Mouse (Mus musculus) C2C12 (cell line): ENCODE measurements around the gene Scyl1. TPM values are rescaled to one million over a fixed set of nuclear protein-coding genes. Genes with fewer than 3 reads are reported as not detected.
A peak's percentile ranks its signal among the peaks of the same experiment; 100 is the strongest.

Experiments
- H3K27me3 ChIP-seq: one replicate; pipeline ENCODE4 v1.6.1; 2011; ENCODE audit not compliant: control insufficient read depth, insufficient read depth, insufficient read length
- H3K36me3 ChIP-seq: one replicate; pipeline ENCODE4 v1.6.1; 2011; ENCODE audit not compliant: control insufficient read depth, insufficient read depth
- H3K4me3 ChIP-seq: one replicate; pipeline ENCODE4 v1.5.1; 2011; ENCODE audit warnings: mild to moderate bottlenecking, control low read depth; ENCODE audit not compliant: poor library complexity, insufficient read depth, severe bottlenecking
- H3K79me2 ChIP-seq: one replicate; pipeline ENCODE4 v1.6.1; 2011; ENCODE audit not compliant: control insufficient read depth, insufficient read depth
- H3K79me3 ChIP-seq: one replicate; pipeline ENCODE4 v1.6.1; 2011; ENCODE audit warnings: low read depth, control low read depth
- H3ac ChIP-seq: one replicate; pipeline ENCODE3; 2011; ENCODE audit warnings: low read depth; ENCODE audit not compliant: control insufficient read depth, insufficient read length
- CEBPB ChIP-seq: IDR thresholded peaks from one replicate; pipeline ENCODE4 v1.6.1; 2011; ENCODE audit warnings: low read depth, mild to moderate bottlenecking, control low read depth, moderate library complexity
- CTCF ChIP-seq: IDR thresholded peaks from one replicate; pipeline ENCODE4 v1.5.1; 2011; ENCODE audit not compliant: control insufficient read depth, insufficient read depth, insufficient read length
- FOSL1 ChIP-seq: IDR thresholded peaks from one replicate; pipeline ENCODE4 v1.8.0; 2011; ENCODE audit warnings: mild to moderate bottlenecking, low read length; ENCODE audit not compliant: poor library complexity, insufficient read depth, severe bottlenecking
- MAX ChIP-seq: IDR thresholded peaks from one replicate; pipeline ENCODE4 v1.6.1; 2011; ENCODE audit warnings: mild to moderate bottlenecking, control low read depth
- MYOD1 ChIP-seq: IDR thresholded peaks from one replicate; pipeline ENCODE4 v1.6.1; 2011; ENCODE audit warnings: low read depth; ENCODE audit not compliant: control insufficient read depth, insufficient read length
- MYOG ChIP-seq: IDR thresholded peaks from one replicate; pipeline ENCODE4 v1.6.1; 2011; ENCODE audit not compliant: control insufficient read depth, insufficient read length; ENCODE audit errors: extremely low read depth
- USF1 ChIP-seq: IDR thresholded peaks from one replicate; pipeline ENCODE4 v1.6.1; 2011; ENCODE audit warnings: low read depth, mild to moderate bottlenecking, control low read depth, moderate library complexity
- polyA plus RNA-seq: library from polyadenylated mRNA; unstranded; fragments of >200 nt; fragmentation: generic; extraction: Trizol; gene quantifications from one replicate; pipeline ENCODE4 v1.2.1, GENCODE M21; 2012; ENCODE audit warnings: missing spikeins

The Scyl1 gene
- polyA plus RNA-seq, 1 experiment, result 69.6 TPM

DNA sequence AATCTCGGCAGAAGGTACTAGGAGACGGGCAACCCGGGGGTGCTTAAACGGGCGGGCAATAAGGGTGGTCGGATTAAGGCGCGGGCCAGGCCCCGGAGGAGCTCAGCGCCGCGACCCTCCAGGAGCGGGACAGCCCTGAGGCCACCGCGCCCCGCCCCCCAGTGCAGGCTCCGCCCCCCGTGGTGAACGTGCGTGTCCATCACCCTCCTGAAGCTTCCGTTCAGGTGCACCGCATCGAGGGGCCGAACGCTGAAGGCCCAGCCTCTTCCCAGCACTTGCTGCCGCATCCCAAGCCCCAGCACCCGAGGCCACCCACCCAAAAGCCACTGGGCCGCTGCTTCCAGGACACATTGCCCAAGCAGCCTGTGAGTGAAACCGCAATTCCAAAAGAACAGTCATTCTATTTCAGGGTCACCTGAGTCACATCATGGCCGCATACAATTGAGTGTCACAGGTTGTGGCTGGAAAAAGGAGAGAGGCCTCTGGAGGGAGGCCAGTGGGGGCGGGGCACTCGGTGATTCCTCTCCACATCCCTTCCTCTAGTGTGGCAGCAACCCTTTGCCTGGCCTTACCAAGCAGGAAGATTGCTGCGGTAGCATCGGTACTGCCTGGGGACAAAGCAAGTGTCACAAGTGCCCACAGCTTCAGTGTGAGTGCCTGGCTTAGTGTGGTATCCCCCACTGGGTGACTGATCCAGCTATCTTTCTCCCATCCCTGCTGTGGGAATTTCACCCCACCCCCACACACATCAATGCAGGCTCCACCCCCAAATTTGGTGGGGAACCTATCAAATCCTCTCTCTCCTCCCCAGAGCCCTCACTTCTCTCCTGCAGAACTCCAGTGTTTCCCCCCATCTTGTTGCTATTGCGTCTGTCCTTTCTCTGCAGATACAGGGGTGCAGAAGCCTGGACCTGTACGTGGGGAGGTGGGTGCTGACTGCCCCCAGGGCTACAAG, 25.2 kb downstream of the Scyl1 start:
- Histone ChIP-seq H3K79me2 (peaks cover 52% of the 10 kb centered on the region), H3ac (no peak overlapping the region), H3K4me3 (no peak overlapping the region), H3K79me3 (peaks cover 29% of the 10 kb centered on the region), H3K27me3 (no peaks in the 10 kb centered on the region), H3K36me3 (peaks cover 36% of the 10 kb centered on the region)
- TF ChIP-seq CEBPB (no peak), USF1 (no peak), MAX (no peak), MYOG (no peak), CTCF (no peak), MYOD1 (no peak), FOSL1 (no peak)

DNA sequence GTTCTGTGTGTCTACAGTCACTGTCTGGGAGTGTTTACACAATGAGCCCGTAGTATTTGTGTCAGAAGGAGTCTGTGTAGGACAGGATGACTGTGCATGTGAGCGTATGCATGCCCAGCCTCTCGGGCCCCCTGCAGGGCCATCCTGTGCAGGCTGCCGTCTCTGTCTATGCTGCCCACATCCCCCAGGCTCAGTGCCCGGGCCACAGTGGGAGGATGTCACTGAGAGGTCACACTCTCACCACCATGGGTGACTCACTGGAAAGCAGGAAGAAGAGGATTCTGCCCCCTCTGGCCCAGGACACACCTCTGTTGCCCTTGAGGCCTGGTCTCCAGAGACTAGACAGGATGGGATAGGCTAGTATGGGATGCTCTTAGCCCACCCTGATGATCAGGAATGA, 27.6 kb downstream of the Scyl1 start:
- Histone ChIP-seq H3ac (peak overlapping the region; percentile 94), H3K4me3 (peak overlapping the region; percentile 60), H3K27me3 (no peaks in the 10 kb centered on the region), H3K79me2 (peaks cover 52% of the 10 kb centered on the region), H3K79me3 (peaks cover 29% of the 10 kb centered on the region), H3K36me3 (peaks cover 25% of the 10 kb centered on the region)
- TF ChIP-seq CEBPB (no peak), MAX (peak; percentile 89), FOSL1 (peak; percentile 45)

DNA sequence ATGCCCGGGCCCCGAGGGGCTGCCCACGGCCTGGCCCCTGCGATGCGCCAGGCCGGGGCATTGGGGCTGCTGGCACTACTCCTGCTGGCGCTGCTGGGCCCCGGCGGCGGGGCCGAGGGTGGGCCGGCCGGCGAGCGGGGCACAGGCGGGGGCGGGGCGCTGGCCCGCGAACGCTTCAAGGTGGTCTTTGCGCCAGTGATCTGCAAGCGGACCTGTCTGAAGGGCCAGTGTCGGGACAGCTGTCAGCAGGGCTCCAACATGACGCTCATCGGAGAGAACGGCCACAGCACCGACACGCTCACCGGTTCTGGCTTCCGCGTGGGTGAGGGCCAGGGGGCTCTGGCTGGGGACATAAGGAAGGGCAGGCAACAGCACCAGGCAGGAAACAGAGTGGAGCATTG, 29.0 kb downstream of the Scyl1 start:
- TF ChIP-seq USF1 (no peak), CEBPB (no peak), CTCF (no peak), MYOG (no peak), MAX (no peak), MYOD1 (no peak), FOSL1 (no peak)
- H3K36me3 ChIP-seq, result peaks cover 22% of the 10 kb centered on the region
- H3K79me3 ChIP-seq, result peaks cover 29% of the 10 kb centered on the region
- peaks cover 52% of the 10 kb centered on the region for H3K79me2 ChIP-seq
- H3K4me3 ChIP-seq, result peak overlapping the region; percentile 60
- H3K27me3 ChIP-seq, result peaks cover under 1% of the 10 kb centered on the region
- peak overlapping the region; percentile 94 for H3ac ChIP-seq

DNA sequence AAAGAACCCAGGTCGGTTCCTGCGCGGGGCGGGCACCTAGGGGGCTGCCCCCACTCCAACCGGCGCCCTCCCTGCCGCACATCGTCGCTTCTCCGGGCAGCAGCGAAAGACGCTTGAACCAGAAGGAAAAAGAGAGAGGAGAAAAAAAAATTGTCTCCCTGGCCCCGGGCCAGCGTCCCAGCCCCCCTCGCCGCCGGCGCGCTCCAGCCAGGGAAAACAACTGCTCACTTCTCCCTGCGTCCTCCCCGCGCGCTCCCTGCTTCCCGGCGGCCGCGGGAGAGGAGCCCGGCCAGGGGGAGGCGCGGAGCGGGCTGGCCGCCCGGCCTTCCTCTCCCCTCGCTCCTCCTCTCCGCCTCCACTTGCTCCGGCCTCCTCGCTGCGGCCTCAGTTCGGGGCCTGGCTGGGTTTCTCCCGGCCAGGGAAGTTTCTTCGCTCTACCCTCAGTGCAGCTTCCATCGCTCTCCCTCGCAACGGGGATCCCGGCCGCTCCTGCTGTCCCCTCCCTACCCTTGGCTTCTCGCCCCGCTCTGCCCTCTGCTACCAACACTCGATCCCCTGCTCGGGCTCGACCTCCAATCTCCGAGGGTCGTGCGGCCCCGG, 29.5 kb downstream of the Scyl1 start:
- H3K79me3 ChIP-seq, result peaks cover 29% of the 10 kb centered on the region
- peak overlapping the region; percentile 94 for H3ac ChIP-seq
- H3K27me3 ChIP-seq, result peaks cover 6% of the 10 kb centered on the region
- H3K4me3 ChIP-seq, result peak overlapping the region; percentile 60
- peaks cover 52% of the 10 kb centered on the region for H3K79me2 ChIP-seq
- peaks cover 18% of the 10 kb centered on the region for H3K36me3 ChIP-seq
- TF ChIP-seq MAX (no peak), CEBPB (no peak), MYOD1 (no peak), CTCF (no peak), FOSL1 (no peak), MYOG (no peak), USF1 (no peak)

DNA sequence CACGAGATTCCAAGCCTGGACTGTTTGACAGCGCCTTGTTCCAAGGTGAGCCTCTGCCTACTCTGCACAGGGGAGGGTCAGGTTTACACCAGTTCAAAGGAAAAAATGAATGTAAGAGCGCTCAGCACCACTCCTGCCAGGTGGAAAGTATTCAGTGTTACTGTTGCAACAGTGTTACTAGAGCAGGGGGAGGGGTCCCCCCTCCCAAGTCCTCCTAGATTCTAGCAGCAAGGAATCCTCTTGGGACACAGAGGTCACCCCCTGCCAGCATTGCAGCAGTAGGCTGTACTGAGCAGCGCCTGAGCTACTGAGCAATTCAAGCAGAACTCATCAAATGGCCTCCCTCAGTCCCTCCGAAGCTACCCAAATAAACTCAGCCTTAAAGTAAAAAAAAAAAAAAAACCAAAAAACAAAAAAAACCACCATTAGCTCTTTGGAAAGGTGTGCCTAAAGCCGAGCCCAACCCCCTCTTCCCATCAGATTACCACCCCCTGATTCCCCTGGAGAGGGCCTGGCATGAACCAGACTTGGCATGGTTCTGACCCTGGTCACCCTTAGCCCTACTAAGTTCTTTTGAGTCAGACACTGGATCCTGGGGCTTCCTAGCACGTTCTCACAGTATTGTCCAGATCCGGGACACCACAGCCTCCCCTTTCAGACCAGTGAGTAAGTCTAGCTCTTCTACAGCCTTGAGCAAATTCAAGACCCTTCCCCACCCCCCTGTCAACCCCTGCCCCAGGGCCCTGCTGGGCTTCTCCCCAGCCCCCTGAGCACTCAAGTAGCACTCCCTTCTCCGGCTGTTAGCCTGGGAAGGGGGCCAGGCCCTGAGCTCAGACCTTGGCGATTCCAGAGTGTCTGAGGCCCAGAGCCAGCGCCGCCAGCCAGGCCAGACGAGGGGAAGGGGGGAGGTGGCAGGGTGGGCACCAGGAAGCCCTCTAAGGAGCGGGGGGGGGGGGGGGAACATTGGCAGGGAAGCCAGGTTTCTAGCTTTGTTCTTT, 30.6 kb downstream of the Scyl1 start, which contains the start of gene Ltbp3:
Gene Ltbp3, plus strand, starts transcription at position 585 of the 998 bp plus-strand sequence.
- Histone ChIP-seq H3K27me3 (peaks cover 13% of the 10 kb centered on the region), H3ac (peak within 1 kb of the TSS; percentile 94), H3K79me3 (peaks cover 25% of the 10 kb centered on the region), H3K36me3 (peaks cover 9% of the 10 kb centered on the region), H3K79me2 (peaks cover 40% of the 10 kb centered on the region), H3K4me3 (peak within 1 kb of the TSS; percentile 60)
- no peak for TF ChIP-seq USF1
- no peak for TF ChIP-seq MYOD1
- no peak for TF ChIP-seq MYOG
